Mouse (Mus musculus) C2C12 (cell line): ENCODE measurements around the gene Zcchc10.

Source experiments
- CEBPB ChIP-seq: IDR thresholded peaks from one replicate; pipeline ENCODE4 v1.6.1; 2011; ENCODE audit warnings: low read depth, mild to moderate bottlenecking, control low read depth, moderate library complexity
- CTCF ChIP-seq: IDR thresholded peaks from one replicate; pipeline ENCODE4 v1.5.1; 2011; ENCODE audit not compliant: control insufficient read depth, insufficient read depth, insufficient read length
- FOSL1 ChIP-seq: IDR thresholded peaks from one replicate; pipeline ENCODE4 v1.8.0; 2011; ENCODE audit warnings: mild to moderate bottlenecking, low read length; ENCODE audit not compliant: poor library complexity, insufficient read depth, severe bottlenecking
- MAX ChIP-seq: IDR thresholded peaks from one replicate; pipeline ENCODE4 v1.6.1; 2011; ENCODE audit warnings: mild to moderate bottlenecking, control low read depth
- MYOG ChIP-seq: IDR thresholded peaks from one replicate; pipeline ENCODE4 v1.6.1; 2011; ENCODE audit not compliant: control insufficient read depth, insufficient read length; ENCODE audit errors: extremely low read depth
- USF1 ChIP-seq: IDR thresholded peaks from one replicate; pipeline ENCODE4 v1.6.1; 2011; ENCODE audit warnings: low read depth, mild to moderate bottlenecking, control low read depth, moderate library complexity

DNA sequence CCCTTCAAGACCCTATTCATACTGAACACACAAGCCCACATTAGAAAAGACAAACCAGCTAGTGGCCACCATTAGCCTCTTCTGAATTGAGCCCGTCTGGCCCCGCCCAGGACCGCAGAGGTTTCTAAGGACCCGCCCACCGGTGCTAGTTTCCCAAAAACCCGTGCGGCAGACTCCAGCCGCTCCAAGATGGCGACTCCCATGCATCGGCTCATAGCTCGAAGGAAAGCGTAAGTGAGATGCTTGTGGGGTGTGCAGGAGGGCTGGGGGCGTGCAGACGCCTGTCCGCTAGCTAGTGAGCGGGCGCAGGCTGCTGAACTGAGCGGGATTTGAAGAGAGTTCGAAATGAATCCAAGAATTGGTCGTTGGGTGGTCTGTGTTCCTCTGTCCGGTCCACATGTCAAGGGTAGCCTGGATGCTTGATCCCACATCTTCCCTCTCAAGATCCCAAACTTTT, at the start of gene Zcchc10:
- no peak for TF ChIP-seq CEBPB
- no peak for TF ChIP-seq CTCF
- TF ChIP-seq USF1, result no peak
- peak; percentile 28 for TF ChIP-seq MAX
- no peak for TF ChIP-seq FOSL1
- no peak for TF ChIP-seq MYOG
